Mouse (Mus musculus) adrenal gland, postnatal 36 days (tissue): ENCODE results near the gene 9830107B12Rik. TPM values are rescaled to one million over a fixed set of nuclear protein-coding genes. Genes with fewer than 3 reads are reported as not detected.
"Not testable (repeated sequence)": the region's sequence is repeated elsewhere in the genome, so short reads cannot be mapped to it uniquely, and the experiment has no call there.

Experiments used
- DNase-seq, 2 experiments: peaks; one replicate each; pipeline ENCODE4 v3.0.0; 2021; ENCODE audit warnings: mixed read lengths in 1 of 2
- long read RNA-seq, 2 experiments: library from polyadenylated mRNA; stranded (forward); transcript quantifications; one replicate each; pipeline ENCODE4 v2.0.0; 2021; ENCODE audit warnings: borderline sequencing depth in 2 of 2
- total RNA-seq, 2 experiments: library from RNA; stranded (reverse); gene quantifications; 2 replicates each; pipeline ENCODE4 v1.2.3; 2021

9830107B12Rik gene
- total RNA-seq = not detected
- long read RNA-seq, experiment 1, partial matches to known transcripts = 0 of 1 reads
- long read RNA-seq, experiment 1, other reads (novel, unspliced or antisense) = 0 of 1 reads
- long read RNA-seq, experiment 2 = 0 reads

DNA sequence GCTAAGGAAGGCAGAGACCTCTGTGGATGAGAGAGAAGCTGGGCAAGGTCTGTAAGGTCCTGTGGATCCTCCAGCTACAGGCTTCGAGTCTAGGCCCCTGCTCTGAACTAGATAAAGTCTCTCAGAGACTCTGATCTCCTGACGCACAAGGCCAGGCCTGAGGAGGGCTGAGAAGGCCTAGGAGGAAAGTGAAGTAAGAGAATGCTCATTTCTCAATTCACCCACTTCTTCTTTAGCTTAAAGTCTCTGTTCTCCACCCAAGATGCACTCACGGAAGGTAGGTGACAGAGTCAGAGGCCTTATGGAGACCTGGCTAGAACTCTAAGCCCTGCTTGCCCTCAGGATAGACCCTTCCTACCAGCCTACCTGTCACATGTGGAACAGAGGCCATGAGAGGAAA lies at the start of gene 9830107B12Rik:
TSS of gene 9830107B12Rik (minus strand) at position 149 of the 400 bp plus-strand sequence.
- DNase-seq = no peak

GRCm38 (mm10) chr17:48192366-48192765 lies 46.3 kb upstream of the 9830107B12Rik start:
- no peak for DNase-seq

- no peak for DNase-seq
Measured at GRCm38 (mm10) chr17:48185252-48185651, 39.2 kb upstream of the 9830107B12Rik start.

DNA sequence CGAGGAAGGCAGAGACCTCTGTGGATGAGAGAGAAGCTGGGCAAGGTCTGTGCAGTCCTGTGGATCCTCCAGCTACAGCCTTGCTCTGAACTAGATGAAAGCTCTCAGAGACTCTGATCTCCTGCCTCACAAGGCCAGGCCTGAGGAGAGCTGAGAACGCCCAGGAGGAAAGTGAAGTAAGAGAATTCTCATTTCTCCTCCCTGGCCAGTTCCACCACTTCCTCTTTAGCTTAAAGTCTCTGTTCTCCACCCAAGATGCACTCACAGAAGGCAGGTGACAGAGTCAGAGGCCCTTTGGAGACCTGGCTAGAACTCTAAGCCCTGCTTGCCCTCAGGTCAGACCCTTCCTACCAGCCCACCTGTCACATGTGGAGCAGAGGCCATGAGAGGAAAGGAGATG lies 21.0 kb upstream of the 9830107B12Rik start, which contains the start of gene A530064D06Rik:
TSS of gene A530064D06Rik (minus strand) at position 173 of the 400 bp plus-strand sequence.
- not testable (repeated sequence) for DNase-seq

DNA sequence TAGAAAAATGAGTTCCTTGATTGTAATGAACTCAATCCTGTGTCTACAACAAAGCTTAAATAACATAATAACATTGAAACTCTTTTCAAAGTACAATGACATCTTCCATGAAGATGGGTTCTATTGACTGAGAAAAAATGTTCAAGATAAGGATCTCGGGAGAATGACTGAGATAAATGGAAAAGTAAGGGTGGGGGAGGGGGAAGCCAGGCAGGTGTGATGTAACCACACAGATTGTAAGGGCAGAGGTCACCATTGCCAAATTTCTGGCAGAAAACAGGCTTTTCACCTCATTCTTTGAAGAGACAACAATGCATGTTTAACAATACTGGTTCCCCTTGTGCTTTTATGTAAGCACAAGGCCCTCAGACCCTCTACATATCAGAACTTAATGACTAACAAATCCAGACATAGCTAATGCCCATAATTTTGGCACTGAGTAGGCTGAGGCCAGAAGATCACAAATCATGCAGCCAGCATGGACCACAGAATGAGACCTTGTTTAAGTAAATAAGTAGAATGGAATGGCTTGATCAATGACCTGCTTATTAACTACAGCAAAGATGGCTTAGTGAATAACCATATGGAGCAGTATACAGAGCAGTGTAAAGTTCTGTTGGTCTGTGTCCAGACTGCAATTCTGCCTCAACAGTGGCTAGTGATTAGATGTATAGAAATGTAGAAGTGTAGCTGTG lies 11.5 kb upstream of the 9830107B12Rik start:
- no peak for DNase-seq

GRCm38 (mm10) chr17:48132810-48133209 lies 13.3 kb downstream of the 9830107B12Rik start:
- DNase-seq = no peak

DNA sequence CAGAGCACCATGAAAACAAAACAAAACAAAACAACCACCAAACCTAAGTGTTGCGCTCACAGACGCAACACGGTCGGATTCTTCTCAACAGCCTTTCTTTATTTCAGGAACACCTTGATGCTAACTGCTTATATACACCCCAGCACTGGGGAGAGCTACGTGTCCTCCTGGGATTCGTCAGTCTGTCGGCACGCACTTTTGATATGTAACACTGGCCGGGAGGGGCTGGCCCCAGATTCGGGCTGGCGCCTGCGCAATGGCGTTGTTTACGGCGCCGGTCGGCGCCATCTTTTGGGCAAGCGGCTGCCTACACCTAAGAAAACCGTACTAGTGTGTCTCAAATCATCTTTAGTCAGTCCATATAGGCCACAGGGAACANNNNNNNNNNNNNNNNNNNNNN lies 25.6 kb downstream of the 9830107B12Rik start:
- no peak for DNase-seq

GRCm38 (mm10) chr17:48119656-48120055 lies 26.4 kb downstream of the 9830107B12Rik start:
- DNase-seq = peak; percentile 77 to 81

DNA sequence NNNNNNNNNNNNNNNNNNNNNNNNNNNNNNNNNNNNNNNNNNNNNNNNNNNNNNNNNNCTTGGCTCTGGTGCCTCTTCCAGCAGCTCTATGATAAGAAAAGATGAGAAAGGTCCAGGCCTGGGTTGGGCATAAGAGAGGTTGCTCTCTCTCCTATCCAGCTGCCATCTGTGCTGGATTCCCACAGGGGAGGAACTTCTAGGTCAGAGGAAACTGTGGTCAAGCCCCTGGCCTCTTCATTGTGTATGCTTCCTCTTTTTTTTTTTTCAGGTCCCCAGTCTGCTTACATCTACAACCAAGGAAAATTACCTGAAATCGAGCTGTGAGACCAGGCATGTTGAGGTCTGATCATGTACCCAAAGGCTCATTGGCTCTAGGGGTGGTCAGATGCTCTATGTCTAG lies 27.5 kb downstream of the 9830107B12Rik start:
- DNase-seq = no peak

DNA sequence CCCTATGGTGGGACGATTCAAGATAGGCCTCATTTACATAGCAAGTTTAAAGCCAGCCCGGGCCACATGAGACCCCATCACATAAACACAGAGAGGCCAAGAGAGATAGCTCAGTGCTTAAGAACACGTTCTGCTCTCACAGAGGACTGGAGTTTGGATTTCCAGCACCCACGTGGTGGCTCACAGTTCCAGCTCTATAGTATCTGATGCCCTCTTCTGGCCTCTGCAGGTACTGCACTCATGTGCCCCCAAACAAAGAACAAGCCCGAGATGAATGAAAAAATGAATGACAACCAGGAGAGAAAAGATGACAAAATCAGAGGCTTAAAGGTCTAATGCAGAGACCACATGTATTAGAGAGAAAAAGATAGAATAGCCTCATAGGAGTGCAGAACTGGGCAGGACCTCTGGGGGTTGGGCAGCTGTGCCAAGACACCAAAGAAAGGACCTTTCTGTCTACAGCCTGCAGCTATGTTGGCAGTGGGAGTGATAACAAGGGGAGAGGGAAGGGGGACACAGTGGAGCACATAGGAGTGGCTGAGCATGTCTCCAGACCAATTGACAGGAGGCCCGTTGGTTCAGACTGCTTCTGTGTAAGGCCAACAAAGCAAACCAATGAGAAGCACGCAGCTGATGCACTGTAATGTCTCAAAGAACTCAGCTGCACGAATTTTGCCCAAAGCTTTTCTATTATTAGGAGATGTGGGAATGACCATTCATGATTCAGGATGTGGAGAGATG lies 35.4 kb downstream of the 9830107B12Rik start:
- DNase-seq = peak; percentile 36 to 38

DNA sequence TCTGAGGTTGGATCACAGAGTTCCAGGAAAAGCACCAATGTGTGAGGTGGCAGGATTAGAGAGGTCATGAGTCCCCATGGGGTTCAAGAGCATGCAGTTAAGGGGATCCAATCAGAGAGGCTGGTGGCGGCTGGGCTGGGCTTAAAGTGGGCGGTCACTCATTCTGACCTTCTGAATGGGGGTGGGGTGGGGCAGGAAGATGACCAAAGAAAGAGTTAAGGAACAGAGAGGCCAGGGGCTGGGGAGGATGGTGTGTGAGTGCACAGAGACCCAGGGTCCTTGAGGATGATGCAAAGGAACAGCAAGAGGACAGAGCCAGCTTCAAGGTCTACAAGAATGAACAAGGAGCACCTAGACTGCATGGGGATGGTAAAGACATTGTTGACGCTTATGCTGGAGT lies 37.5 kb downstream of the 9830107B12Rik start:
- DNase-seq = no peak

- no peak for DNase-seq
Measured at GRCm38 (mm10) chr17:48107862-48108261, 38.2 kb downstream of the 9830107B12Rik start.

DNA sequence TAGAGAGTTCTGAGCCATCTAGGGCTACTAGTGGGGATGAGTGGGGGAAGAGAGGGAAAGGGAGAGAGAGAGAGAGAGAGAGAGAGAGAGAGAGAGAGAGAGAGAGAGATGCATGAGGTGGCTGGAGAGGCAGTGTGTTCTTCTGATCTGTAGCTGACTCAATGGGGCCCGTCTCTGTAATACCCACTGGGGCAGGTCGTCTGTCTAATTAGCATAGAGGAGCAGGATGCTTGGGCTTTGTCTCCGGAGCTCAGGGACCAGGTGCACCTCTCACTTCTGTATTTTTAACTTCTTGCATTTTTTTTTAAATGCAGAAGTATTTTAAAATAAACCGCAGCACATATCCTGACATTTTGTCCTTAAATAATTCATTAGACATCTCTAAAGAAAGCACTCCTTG lies 38.7 kb downstream of the 9830107B12Rik start:
- DNase-seq = no peak

GRCm38 (mm10) chr17:48100441-48101417 lies 45.3 kb downstream of the 9830107B12Rik start:
- DNase-seq = peak; percentile 84 to 86

DNA sequence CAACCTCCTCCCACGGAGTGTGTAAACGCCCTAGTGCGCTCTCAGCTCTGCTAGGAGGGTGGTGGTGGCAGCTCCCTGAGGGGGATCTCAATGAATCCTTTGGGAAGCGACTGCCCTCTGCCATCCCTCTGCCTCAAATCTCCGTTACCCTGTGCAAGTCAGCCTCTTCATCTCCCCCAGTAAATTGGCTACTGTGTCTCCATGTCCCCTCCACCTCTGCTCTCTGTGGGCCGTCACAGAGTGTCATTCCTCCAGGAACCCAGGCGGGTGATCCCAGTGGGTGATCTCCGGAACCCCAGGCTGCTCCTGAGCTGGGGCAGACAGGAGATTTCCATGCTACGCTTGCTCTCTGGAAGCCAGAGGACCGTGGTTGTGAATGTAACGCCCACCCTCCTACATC lies 46.8 kb downstream of the 9830107B12Rik start:
- DNase-seq = no peak

DNA sequence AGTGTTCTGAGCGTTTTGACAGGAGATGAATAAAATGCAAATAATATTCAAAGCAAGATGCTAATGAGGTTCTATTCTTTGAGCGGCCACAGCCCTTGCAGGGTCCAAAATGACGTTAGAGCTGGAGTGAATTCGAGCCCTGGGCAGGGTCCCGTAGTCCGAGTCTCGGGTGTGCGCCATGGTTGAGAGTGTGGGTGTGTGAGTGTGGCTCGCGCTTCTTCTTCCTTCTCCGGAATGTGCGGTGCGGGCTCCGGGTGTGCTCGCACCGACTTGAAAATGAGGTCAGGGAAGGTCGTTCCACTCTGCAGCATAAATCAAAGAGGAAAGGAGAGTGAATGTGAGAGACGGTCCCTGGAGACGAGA lies 47.6 kb downstream of the 9830107B12Rik start:
- DNase-seq = no peak

- DNase-seq = no peak
Measured at GRCm38 (mm10) chr17:48097743-48098527, 48.1 kb downstream of the 9830107B12Rik start.

- DNase-seq = peak; percentile 55 to 56
Measured at GRCm38 (mm10) chr17:48097011-48097742, 48.9 kb downstream of the 9830107B12Rik start.

GRCm38 (mm10) chr17:48096321-48096720 lies 49.7 kb downstream of the 9830107B12Rik start:
- DNase-seq = no peak

GRCm38 (mm10) chr17:48095718-48096121 lies 50.3 kb downstream of the 9830107B12Rik start:
- no peak for DNase-seq
